8 mouse cellular contexts compared by ENCODE assay signal in the genomic region with DNA sequence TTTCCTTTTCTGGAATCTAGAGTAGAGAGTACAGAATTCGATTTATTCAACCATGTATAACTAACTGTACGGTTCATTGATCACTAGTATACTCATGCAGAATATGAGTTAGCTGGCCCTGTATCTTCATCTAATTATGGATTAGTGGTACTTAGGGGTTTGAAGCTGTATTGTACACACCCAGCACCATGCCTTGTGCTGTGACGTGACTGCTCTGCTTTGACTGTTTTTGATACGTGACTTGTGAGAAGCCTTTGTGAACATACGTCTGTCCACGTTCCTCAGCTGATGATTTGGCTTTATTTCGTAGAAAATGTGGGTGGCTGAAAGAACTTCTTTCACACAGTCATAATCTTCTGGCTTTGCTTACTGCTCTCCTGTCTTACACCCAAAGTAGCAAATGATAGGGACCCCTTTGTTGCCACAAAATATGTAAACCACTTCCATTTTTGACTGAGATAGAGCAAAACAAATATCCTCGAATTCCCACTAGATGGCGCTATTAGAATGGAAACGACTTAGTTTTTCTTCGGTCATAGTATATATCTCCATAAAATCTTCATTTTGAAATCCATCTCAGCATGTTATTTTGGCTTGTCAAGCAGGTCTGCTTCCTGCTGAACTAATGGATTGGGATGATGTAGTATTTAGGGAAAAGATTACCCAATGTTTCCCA.
DNase-seq lines count a peak whose midpoint lies in the region; ATAC-seq and TF ChIP-seq lines count a peak whose summit lies in the region.

No protein-coding gene starts in this region.

- H3K4me2 ChIP-seq in kidney, postnatal 0 days (ENCODE audit: low read length), result peak overlapping the region; percentile 52
- H3K4me2 ChIP-seq in intestine, embryonic 15.5 days (replicated peaks), result peak overlapping the region; percentile 42

- no peak overlapping the region for H3K9ac ChIP-seq in kidney, postnatal 0 days (ENCODE audit: low read depth, low read length)
- no peak overlapping the region for H3K9ac ChIP-seq in ES-E14 (ENCODE audit: insufficient read depth, low read depth, low read length, poor library complexity, severe bottlenecking)
- no peak overlapping the region for H3K9ac ChIP-seq in intestine, embryonic 15.5 days

- TF ChIP-seq CTCF in kidney, postnatal 0 days (IDR thresholded peaks at IDR 0.05; ENCODE audit: low read depth), result peak; percentile 80

- no peak overlapping the region for H3K4me3 ChIP-seq in kidney, postnatal 0 days (replicated peaks; ENCODE audit: low read depth, low read length)
- no peak overlapping the region for H3K4me3 ChIP-seq in ES-E14 (ENCODE audit: insufficient read depth in 1 of 2, low read depth in 1 of 2, low read length in 2 of 2, poor library complexity in 1 of 2, severe bottlenecking in 1 of 2)
- H3K4me3 ChIP-seq in intestine, embryonic 15.5 days (replicated peaks), result no peak overlapping the region

- no peaks in the 10 kb centered on the region for H3K36me3 ChIP-seq in kidney, postnatal 0 days (ENCODE audit: insufficient read depth, low read length)
- H3K36me3 ChIP-seq in ES-E14 (ENCODE audit: control insufficient read depth, insufficient read depth, low read length, poor library complexity, severe bottlenecking), result no peaks in the 10 kb centered on the region
- no peaks in the 10 kb centered on the region for H3K36me3 ChIP-seq in intestine, embryonic 15.5 days

- 38% methylated on average over 11 of the region's 11 CpGs for WGBS in kidney, postnatal 0 days
- 42% methylated on average over 11 of the region's 11 CpGs for WGBS in intestine, embryonic 15.5 days

- in situ Hi-C loops in ES-E14 (cut with MboI; ENCODE audit: low sequenced_read_pairs in 2 of 2, unreplicated experiment in 2 of 2), result loop anchor here in 1 of 2 experiments (25.0 kb wide), 1 partner anchor 864 kb away; no protein-coding TSS in a partner anchor

- no peaks in the 10 kb centered on the region for H3K27me3 ChIP-seq in kidney, postnatal 0 days (ENCODE audit: insufficient read depth, low read length)
- no peaks in the 10 kb centered on the region for H3K27me3 ChIP-seq in intestine, embryonic 15.5 days (replicated peaks)

- peaks cover 6% of the 10 kb centered on the region for H3K4me1 ChIP-seq in kidney, postnatal 0 days (replicated peaks; ENCODE audit: insufficient read depth, low read length)
- H3K4me1 ChIP-seq in ES-E14 (ENCODE audit: control insufficient read depth in 2 of 2, insufficient read depth in 2 of 2, low read length in 2 of 2, poor library complexity in 1 of 2), result no peaks in the 10 kb centered on the region
- peaks cover 7% of the 10 kb centered on the region; the same call in 1 of the 2 replicates for H3K4me1 ChIP-seq in intestine, embryonic 15.5 days (replicated peaks)

- H3K27ac ChIP-seq in kidney, postnatal 0 days, result no peak overlapping the region
- H3K27ac ChIP-seq in ES-E14 (ENCODE audit: insufficient read depth, low read depth, low read length, poor library complexity, severe bottlenecking), result no peak overlapping the region
- H3K27ac ChIP-seq in intestine, embryonic 15.5 days, result no peak overlapping the region

- DNase-seq in kidney, postnatal 0 days (ENCODE audit: low spot score), result peak; percentile 85
- no peak for DNase-seq in kidney, adult 11 months
- peak; percentile 31 for DNase-seq in ES-E14 (ENCODE audit: low read depth, low spot score)
- peak; percentile 74 for DNase-seq in embryo, embryonic 11 days
- DNase-seq in naive thymus-derived CD4-positive, alpha-beta T cell, adult 2 months (ENCODE audit: low read depth), result peak; percentile 54
- DNase-seq in spleen, adult 18-20 months, result no peak
- DNase-seq in adrenal gland, postnatal 14 days, result no peak

- no peaks in the 10 kb centered on the region for H3K9me3 ChIP-seq in kidney, postnatal 0 days (replicated peaks; ENCODE audit: low read length)
- H3K9me3 ChIP-seq in ES-E14 (ENCODE audit: control insufficient read depth, insufficient read depth, low read depth, low read length), result no peaks in the 10 kb centered on the region
- H3K9me3 ChIP-seq in intestine, embryonic 15.5 days, result no peaks in the 10 kb centered on the region

- no peak for ATAC-seq in kidney, postnatal 0 days (replicated peaks; ENCODE audit: low FRiP score, low read depth)
- peak; percentile 46 for ATAC-seq in intestine, embryonic 15.5 days

TF ChIP-seq in ES-E14, 5 proteins besides CTCF, POLR2A, EP300 and RAD21:
- TF ChIP-seq HCFC1 (IDR thresholded peaks at IDR 0.05; ENCODE audit: borderline replicate concordance, insufficient read depth, low read length) (no peak), CHD2 (IDR thresholded peaks at IDR 0.05; ENCODE audit: low read depth, low read length) (no peak), MAFK (IDR thresholded peaks at IDR 0.05; ENCODE audit: insufficient read depth, low read depth, low read length) (no peak), ZNF384 (IDR thresholded peaks at IDR 0.05; ENCODE audit: low read depth, low read length) (no peak), ZC3H11A (IDR thresholded peaks at IDR 0.05; ENCODE audit: borderline replicate concordance, low read depth, low read length) (no peak)

Comparison
In these comparisons a context has a peak if more than half of its experiments do, and no peak if none do; other contexts are left out.
1. DNase-seq: peak in kidney, postnatal 0 days (single experiment), ES-E14 (single experiment), embryo, embryonic 11 days (single experiment) and naive thymus-derived CD4-positive, alpha-beta T cell, adult 2 months (single experiment); none in kidney, adult 11 months (single experiment), spleen, adult 18-20 months (0 of 2) and adrenal gland, postnatal 14 days (single experiment).